ENCODE assay signal across 18 mouse cellular contexts in genomic region chr2:122305097-122305892, GRCm38 (mm10). TPM values are rescaled to one million over a fixed set of nuclear protein-coding genes. Genes with fewer than 3 reads are reported as not detected.
"Had no signal": no experiment of that assay in that cellular context is flagged by ENCODE, and none has a peak within 500 bp of the region (broad histone marks: within the 10 kb centered on the region; RNA-seq: fewer than 3 reads in every experiment).

No protein-coding gene starts in this region.

- H3K4me2 ChIP-seq: liver, embryonic 15.5 days; lung, embryonic 15.5 days; midbrain, embryonic 11.5 days; neural tube, embryonic 12.5 days had no signal

- H3K9ac ChIP-seq: liver, embryonic 15.5 days; liver, postnatal 0 days; lung, embryonic 15.5 days; neural tube, embryonic 12.5 days had no signal

- ATAC-seq: liver, postnatal 0 days had no signal

- H3K27ac ChIP-seq: liver, embryonic 15.5 days; lung, embryonic 15.5 days; macrophage; neural tube, embryonic 12.5 days had no signal

- H3K9me3 ChIP-seq: liver, embryonic 15.5 days; lung, embryonic 15.5 days; megakaryocyte, embryonic 14.5 days; neural tube, embryonic 12.5 days had no signal

- DNase-seq: liver, postnatal 0 days; lung, adult 2 months; lung, postnatal 14 days; lung, postnatal 36 days; midbrain, embryonic 14.5 days; right cerebral cortex, postnatal 14 days; spleen, adult 18-20 months; thymus, adult 18-20 months; thymus, postnatal 14 days; thymus, postnatal 36 days had no signal

- H3K4me3 ChIP-seq: liver, embryonic 15.5 days; lung, embryonic 15.5 days; megakaryocyte, embryonic 14.5 days; neural tube, embryonic 12.5 days had no signal

- H3K36me3 ChIP-seq: liver, embryonic 15.5 days; lung, embryonic 15.5 days; neural tube, embryonic 12.5 days had no signal

RNA-seq across cellular contexts. Expression of gene Duoxa2, which starts 6.6 kb away (rescaled TPM):
- polyA plus RNA-seq: liver, embryonic 15.5 days; liver, postnatal 0 days; lung, embryonic 15.5 days; macrophage; midbrain, embryonic 11.5 days; midbrain, embryonic 14.5 days; neural tube, embryonic 12.5 days; stomach, embryonic 14.5 days had no signal

RNA-seq across cellular contexts. Expression of gene Duox2, which starts 7.0 kb away (rescaled TPM):
- polyA plus RNA-seq: liver, embryonic 15.5 days; macrophage; neural tube, embryonic 14.5 days had no signal

RNA-seq across cellular contexts. Expression of gene Duoxa1, which starts 8.2 kb away (rescaled TPM):
- polyA plus RNA-seq: liver, embryonic 15.5 days; liver, postnatal 0 days; macrophage; midbrain, embryonic 11.5 days; neural tube, embryonic 12.5 days; neural tube, embryonic 14.5 days had no signal

RNA-seq across cellular contexts. Expression of gene Duox1, which starts 10.2 kb away (rescaled TPM):
- polyA plus RNA-seq: liver, embryonic 15.5 days; liver, postnatal 0 days; macrophage; midbrain, embryonic 11.5 days had no signal
